In genomic region chr10:80357994-80358639, GRCm38 (mm10) we compare ENCODE assay signal across 8 mouse cellular contexts. TPM values are rescaled to one million over a fixed set of nuclear protein-coding genes. Genes with fewer than 3 reads are reported as not detected.
DNase-seq lines count a peak whose midpoint lies in the region; ATAC-seq lines count a peak whose summit lies in the region.

No protein-coding gene starts in this region.

- H3K4me2 ChIP-seq in forebrain, embryonic 13.5 days, result peak overlapping the region; percentile 51
- peak overlapping the region; percentile 61 for H3K4me2 ChIP-seq in kidney, embryonic 15.5 days

- H3K4me3 ChIP-seq in forebrain, embryonic 13.5 days, result peak overlapping the region; percentile 25
- H3K4me3 ChIP-seq in kidney, embryonic 15.5 days (replicated peaks), result peak overlapping the region; percentile 37

- peaks cover 27% of the 10 kb centered on the region for H3K4me1 ChIP-seq in forebrain, embryonic 13.5 days
- H3K4me1 ChIP-seq in kidney, embryonic 15.5 days, result peaks cover 35% of the 10 kb centered on the region

- H3K36me3 ChIP-seq in forebrain, embryonic 13.5 days (ENCODE audit: poor library complexity, severe bottlenecking), result no peaks in the 10 kb centered on the region
- no peaks in the 10 kb centered on the region for H3K36me3 ChIP-seq in kidney, embryonic 15.5 days

- no peaks in the 10 kb centered on the region for H3K9me3 ChIP-seq in forebrain, embryonic 13.5 days (replicated peaks)
- H3K9me3 ChIP-seq in kidney, embryonic 15.5 days (replicated peaks), result no peaks in the 10 kb centered on the region

- WGBS in forebrain, embryonic 13.5 days, result 6% methylated on average over 28 of the region's 31 CpGs
- WGBS in kidney, embryonic 15.5 days, result 6% methylated on average over 31 of the region's 31 CpGs

- H3K27ac ChIP-seq in forebrain, embryonic 13.5 days, result no peak overlapping the region
- no peak overlapping the region for H3K27ac ChIP-seq in kidney, embryonic 15.5 days

- peaks cover 82% of the 10 kb centered on the region for H3K27me3 ChIP-seq in forebrain, embryonic 13.5 days
- peaks cover 86% of the 10 kb centered on the region for H3K27me3 ChIP-seq in kidney, embryonic 15.5 days

- peak; percentile 51 for DNase-seq in urinary bladder, postnatal 25 days (ENCODE audit: low spot score)
- DNase-seq in urinary bladder, postnatal 10 days (ENCODE audit: low spot score), result no peak
- peak; percentile 39 for DNase-seq in lung, postnatal 14 days
- DNase-seq in yolk sac, embryonic 10.5 days (ENCODE audit: low spot score), result peak; percentile 14

- ATAC-seq in forebrain, embryonic 13.5 days, result 0 out of 2 replicates have a peak, but pooled peaks have one; percentile 19
- ATAC-seq in kidney, embryonic 15.5 days (replicated peaks; ENCODE audit: low FRiP score), result peak; percentile 58
- ATAC-seq in erythroid progenitor cell, adult 5-6 weeks (replicated peaks; ENCODE audit: low FRiP score, poor library complexity, severe bottlenecking), result no peak
- no peak for ATAC-seq in activated CD4-positive, CD25-positive, alpha-beta regulatory T cell, adult 4 months

- H3K9ac ChIP-seq in forebrain, embryonic 13.5 days, result peak overlapping the region; percentile 30; the same call in 1 of the 2 replicates
- H3K9ac ChIP-seq in kidney, embryonic 15.5 days, result no peak overlapping the region

RNA-seq across cellular contexts. Expression of gene Plk5, which starts 1.9 kb away (rescaled TPM):
- polyA plus RNA-seq in forebrain, embryonic 13.5 days (2015; fragmentation: Nextera tagmentation; extraction: Ambion mirVana), result 0.40 and 0.64 TPM in 2 replicates
- 0.67 and 0.70 TPM in 2 replicates for polyA plus RNA-seq in kidney, embryonic 15.5 days (2015; fragmentation: Nextera tagmentation; extraction: Ambion mirVana)
- not detected in 2 replicates for total RNA-seq in erythroid progenitor cell, adult 5-6 weeks (2015; ENCODE audit: low replicate concordance)
- not detected in 2 replicates for total RNA-seq in erythroid progenitor cell, adult 5-6 weeks (2017; ENCODE audit: low replicate concordance)
- not detected for polyA plus RNA-seq in activated CD4-positive, CD25-positive, alpha-beta regulatory T cell, adult 4 months (2017; shearing (Covaris generic))

RNA-seq across cellular contexts. Expression of gene Adamtsl5, which starts 9.9 kb away (rescaled TPM):
- polyA plus RNA-seq in forebrain, embryonic 13.5 days (2015; fragmentation: Nextera tagmentation; extraction: Ambion mirVana), result 0.18 and 0.21 TPM in 2 replicates
- 3.6 and 5.2 TPM in 2 replicates for polyA plus RNA-seq in kidney, embryonic 15.5 days (2015; fragmentation: Nextera tagmentation; extraction: Ambion mirVana)
- 0.84 TPM in 1 of 2 replicates, not detected in the other for total RNA-seq in erythroid progenitor cell, adult 5-6 weeks (2015; ENCODE audit: low replicate concordance)
- total RNA-seq in erythroid progenitor cell, adult 5-6 weeks (2017; ENCODE audit: low replicate concordance), result 0.13 and 30.2 TPM in 2 replicates
- polyA plus RNA-seq in activated CD4-positive, CD25-positive, alpha-beta regulatory T cell, adult 4 months (2017; shearing (Covaris generic)), result not detected

RNA-seq across cellular contexts. Expression of gene Reep6, which starts 28.4 kb away (rescaled TPM):
- polyA plus RNA-seq in forebrain, embryonic 13.5 days (2015; fragmentation: Nextera tagmentation; extraction: Ambion mirVana), result 2.0 and 3.0 TPM in 2 replicates
- 8.4 and 10.5 TPM in 2 replicates for polyA plus RNA-seq in kidney, embryonic 15.5 days (2015; fragmentation: Nextera tagmentation; extraction: Ambion mirVana)
- total RNA-seq in erythroid progenitor cell, adult 5-6 weeks (2015; ENCODE audit: low replicate concordance), result 17.2 and 22.3 TPM in 2 replicates
- total RNA-seq in erythroid progenitor cell, adult 5-6 weeks (2017; ENCODE audit: low replicate concordance), result 16.8 and 18.2 TPM in 2 replicates
- polyA plus RNA-seq in activated CD4-positive, CD25-positive, alpha-beta regulatory T cell, adult 4 months (2017; shearing (Covaris generic)), result not detected

RNA-seq across cellular contexts. Expression of gene Pcsk4, which starts 28.8 kb away (rescaled TPM):
- 2.9 and 3.0 TPM in 2 replicates for polyA plus RNA-seq in forebrain, embryonic 13.5 days (2015; fragmentation: Nextera tagmentation; extraction: Ambion mirVana)
- polyA plus RNA-seq in kidney, embryonic 15.5 days (2015; fragmentation: Nextera tagmentation; extraction: Ambion mirVana), result 5.8 and 9.1 TPM in 2 replicates
- not detected in 2 replicates for total RNA-seq in erythroid progenitor cell, adult 5-6 weeks (2015; ENCODE audit: low replicate concordance)
- total RNA-seq in erythroid progenitor cell, adult 5-6 weeks (2017; ENCODE audit: low replicate concordance), result 1.0 TPM in 1 of 2 replicates, not detected in the other
- 10 to 100 TPM in 1 of 2 experiments, 1 to 10 TPM in 1; 6.7 to 11.9 TPM for polyA plus RNA-seq in activated CD4-positive, CD25-positive, alpha-beta regulatory T cell, adult 4 months (2017; shearing (Covaris generic))

RNA-seq across cellular contexts. Expression of gene Mex3d, which starts 29.3 kb away (rescaled TPM):
- 15.5 and 16.6 TPM in 2 replicates for polyA plus RNA-seq in forebrain, embryonic 13.5 days (2015; fragmentation: Nextera tagmentation; extraction: Ambion mirVana)
- polyA plus RNA-seq in kidney, embryonic 15.5 days (2015; fragmentation: Nextera tagmentation; extraction: Ambion mirVana), result 7.1 and 8.4 TPM in 2 replicates
- total RNA-seq in erythroid progenitor cell, adult 5-6 weeks (2015; ENCODE audit: low replicate concordance), result 1.4 TPM in 1 of 2 replicates, not detected in the other
- 6.7 TPM in 1 of 2 replicates, not detected in the other for total RNA-seq in erythroid progenitor cell, adult 5-6 weeks (2017; ENCODE audit: low replicate concordance)
- 1 to 10 TPM in 1 of 2 experiments, under 1 TPM in 1; 0.62 to 1.2 TPM for polyA plus RNA-seq in activated CD4-positive, CD25-positive, alpha-beta regulatory T cell, adult 4 months (2017; shearing (Covaris generic))

Comparison
In these comparisons a context has a peak if more than half of its experiments do, and no peak if none do; other contexts are left out.
1. ATAC-seq: peak in forebrain, embryonic 13.5 days (single experiment) and kidney, embryonic 15.5 days (single experiment); none in erythroid progenitor cell, adult 5-6 weeks (single experiment) and activated CD4-positive, CD25-positive, alpha-beta regulatory T cell, adult 4 months (single experiment).